Mouse (Mus musculus) CH12.LX (cell line): ENCODE data around the gene Dab1. TPM values are rescaled to one million over a fixed set of nuclear protein-coding genes. Genes with fewer than 3 reads are reported as not detected.
A peak's percentile ranks its signal among the peaks of the same experiment; 100 is the strongest.

ENCODE experiments used
- DNase-seq: peaks from one replicate; pipeline ENCODE4 v3.0.0-alpha.2; 2013; ENCODE audit errors: extremely low read depth
- H3K27ac ChIP-seq: 2 replicates; pipeline ENCODE4 v1.5.1; 2012; ENCODE audit warnings: low read depth, mild to moderate bottlenecking, control low read depth, moderate library complexity; ENCODE audit not compliant: insufficient read depth
- H3K27me3 ChIP-seq: replicated peaks from 2 replicates; pipeline ENCODE3; 2012; ENCODE audit warnings: inconsistent platforms
- H3K36me3 ChIP-seq, 2 experiments: replicated peaks in 1 of 2; 2 replicates each; pipeline versions ENCODE3 to v1.6.1; 2012; ENCODE audit warnings: inconsistent platforms in 1 of 2, low read length in 1 of 2, mild to moderate bottlenecking in 1 of 2, mixed read lengths in 1 of 2, moderate library complexity in 1 of 2; ENCODE audit not compliant: control insufficient read depth in 1 of 2, insufficient read depth in 1 of 2
- H3K4me1 ChIP-seq, 2 experiments: 2 replicates each; pipeline ENCODE4 v1.6.1; 2012; ENCODE audit warnings: inconsistent platforms in 1 of 2, moderate library complexity in 1 of 2; ENCODE audit not compliant: insufficient read depth in 2 of 2, control insufficient read depth in 1 of 2
- H3K4me2 ChIP-seq: 2 replicates; pipeline ENCODE4 v1.6.1; 2012; ENCODE audit warnings: low read depth, mild to moderate bottlenecking, control low read depth; ENCODE audit not compliant: poor library complexity, insufficient read depth, severe bottlenecking
- H3K4me3 ChIP-seq, 3 experiments: fragments of 150-350 bp in 1 of 3; sonication (generic) in 1 of 3; replicated peaks in 1 of 3; 2 replicates each; pipeline versions ENCODE3 to v1.5.1; 2011 to 2012; ENCODE audit warnings: low read depth in 2 of 3, low read length in 2 of 3, mild to moderate bottlenecking in 2 of 3, moderate library complexity in 2 of 3, control low read depth in 1 of 3, improper control_type of control experiment in 1 of 3, inconsistent platforms in 1 of 3, mixed read lengths in 1 of 3; ENCODE audit not compliant: poor library complexity in 1 of 3
- H3K79me2 ChIP-seq: replicated peaks from 2 replicates; pipeline ENCODE4 v1.6.1; 2012; ENCODE audit warnings: mild to moderate bottlenecking, moderate library complexity; ENCODE audit not compliant: control insufficient read depth, poor library complexity, insufficient read depth, severe bottlenecking; ENCODE audit errors: extremely low read depth
- H3K9ac ChIP-seq: 2 replicates; pipeline ENCODE4 v1.6.1; 2012; ENCODE audit warnings: low read depth, mild to moderate bottlenecking, control low read depth, moderate library complexity; ENCODE audit not compliant: insufficient read depth
- H3K9me3 ChIP-seq: replicated peaks from 2 replicates; pipeline ENCODE3; 2012; ENCODE audit warnings: low read length, inconsistent platforms, mixed read lengths
- CHD1 ChIP-seq: IDR thresholded peaks from 2 replicates; pipeline ENCODE4 v1.6.1; 2012; ENCODE audit warnings: low read depth, low read length, improper control_type of control experiment, inconsistent platforms
- CTCF ChIP-seq, 2 experiments: IDR thresholded peaks in 1 of 2; conservative IDR thresholded peaks in 1 of 2; 2 replicates each; pipeline ENCODE4 v1.5.1; 2011 to 2012; ENCODE audit warnings: low read depth in 2 of 2, low read length in 2 of 2, improper control_type of control experiment in 1 of 2, inconsistent platforms in 1 of 2, mild to moderate bottlenecking in 1 of 2, moderate library complexity in 1 of 2
- E2F4 ChIP-seq: IDR thresholded peaks from 2 replicates; pipeline ENCODE4 v1.6.1; 2011; ENCODE audit warnings: low read depth, low read length, improper control_type of control experiment; ENCODE audit not compliant: insufficient replicate concordance
- GABPA ChIP-seq: IDR thresholded peaks from 2 replicates; pipeline ENCODE4 v1.6.1; 2012; ENCODE audit warnings: low read depth, low read length, improper control_type of control experiment, inconsistent platforms; ENCODE audit not compliant: insufficient replicate concordance
- HCFC1 ChIP-seq: IDR thresholded peaks from 2 replicates; pipeline ENCODE4 v1.6.1; 2012; ENCODE audit warnings: low read depth, mild to moderate bottlenecking, inconsistent platforms, low read length, improper control_type of control experiment
- JUND ChIP-seq: conservative IDR thresholded peaks from 2 replicates; pipeline ENCODE4 v1.6.1; 2011; ENCODE audit warnings: low read depth, low read length, improper control_type of control experiment
- MAX ChIP-seq: IDR thresholded peaks from 2 replicates; pipeline ENCODE4 v1.6.1; 2011; ENCODE audit warnings: low read length, improper control_type of control experiment
- MAZ ChIP-seq: IDR thresholded peaks from 2 replicates; pipeline ENCODE4 v1.6.1; 2012; ENCODE audit warnings: low read depth, mild to moderate bottlenecking, inconsistent platforms, low read length, improper control_type of control experiment, moderate library complexity
- PAX5 ChIP-seq: IDR thresholded peaks from 2 replicates; pipeline ENCODE4 v1.6.1; 2012; ENCODE audit warnings: low read length, inconsistent platforms, mixed read lengths
- TBP ChIP-seq: conservative IDR thresholded peaks from 2 replicates; pipeline ENCODE4 v1.6.1; 2011; ENCODE audit warnings: low read depth, low read length, improper control_type of control experiment
- TCF12 ChIP-seq: IDR thresholded peaks from 2 replicates; pipeline ENCODE4 v1.6.1; 2014; ENCODE audit warnings: low read depth, mild to moderate bottlenecking, inconsistent platforms, low read length, improper control_type of control experiment
- ZKSCAN1 ChIP-seq: IDR thresholded peaks from 2 replicates; pipeline ENCODE4 v1.6.1; 2012; ENCODE audit warnings: low read depth, inconsistent platforms, low read length, improper control_type of control experiment, borderline replicate concordance
- dilution Hi-C: fragments of 300-500 bp; cut with MboI; formaldehyde crosslinking; loops from 2 replicates; pipeline ENCODE4 v1.14.3; 2020; ENCODE audit warnings: low sequenced_read_pairs; ENCODE audit not compliant: extremely low pct_unique_long_range_greater_than_20kb, extremely low pct_ligation_motif_present
- in situ Hi-C: fragments of 300-500 bp; cut with MboI; formaldehyde crosslinking; loops from 3 replicates; pipeline ENCODE4 v1.14.3; 2019; ENCODE audit warnings: low sequenced_read_pairs, low pct_ligation_motif_present, low pct_unique_long_range_greater_than_20kb, mixed read lengths
- polyA plus RNA-seq: library from polyadenylated mRNA; unstranded; fragments of >175 nt; gene quantifications from 2 replicates; pipeline ENCODE4 v1.2.1, GENCODE M21; 2012; ENCODE audit warnings: low read depth; ENCODE audit not compliant: insufficient read length
- total RNA-seq, 2 experiments: library from RNA; depleted of rRNA; stranded (reverse); fragments of 300-350 nt in 1 of 2; fragments of >200 nt in 1 of 2; gene quantifications; 2 replicates each; pipeline ENCODE4 v1.2.3; 2012 to 2014

Dab1 gene
- total and polyA plus RNA-seq, 3 experiments = not detected

GRCm38 (mm10) chr4:104563512-104563911 is 944.4 kb downstream of the Dab1 start:
- DNase-seq = no peak
- Histone ChIP-seq H3K36me3 (no peaks in the 10 kb centered on the region), H3K27me3 (no peaks in the 10 kb centered on the region), H3K79me2 (no peaks in the 10 kb centered on the region), H3K4me1 (no peaks in the 10 kb centered on the region), H3K9me3 (peaks cover 37% of the 10 kb centered on the region), H3K4me3 (no peak overlapping the region), H3K9ac (no peak overlapping the region), H3K27ac (no peak overlapping the region), H3K4me2 (no peak overlapping the region)
- TF ChIP-seq MAZ (no peak), PAX5 (no peak), TBP (no peak), GABPA (no peak), HCFC1 (no peak), CHD1 (no peak), ZKSCAN1 (no peak), TCF12 (no peak)
- in situ Hi-C loops = no loop called here
- dilution Hi-C loops = no loop called here

GRCm38 (mm10) chr4:104570523-104570922 is 951.4 kb downstream of the Dab1 start:
- Histone ChIP-seq H3K36me3 (no peaks in the 10 kb centered on the region), H3K27ac (no peak overlapping the region), H3K9me3 (peaks cover 26% of the 10 kb centered on the region), H3K27me3 (no peaks in the 10 kb centered on the region), H3K79me2 (no peaks in the 10 kb centered on the region), H3K4me1 (no peaks in the 10 kb centered on the region), H3K4me3 (no peak overlapping the region), H3K4me2 (no peak overlapping the region), H3K9ac (no peak overlapping the region)
- dilution Hi-C loops (no loop called here), in situ Hi-C loops (no loop called here)
- DNase-seq = peak; percentile 8
- TF ChIP-seq CTCF (conservative IDR thresholded peaks at IDR 0.05 in 1 of 2, IDR thresholded peaks at IDR 0.05 in 1 of 2; ENCODE audit: low read depth in 2 of 2, low read length in 2 of 2) = 0 out of 4 replicates have a peak, but pooled peaks of 1 of the 2 experiments have one; percentile 12
- no peak for TF ChIP-seq JUND

- Histone ChIP-seq H3K9ac (no peak overlapping the region), H3K4me2 (no peak overlapping the region), H3K9me3 (peaks cover 24% of the 10 kb centered on the region), H3K79me2 (no peaks in the 10 kb centered on the region), H3K27ac (no peak overlapping the region), H3K27me3 (no peaks in the 10 kb centered on the region), H3K4me1 (no peaks in the 10 kb centered on the region), H3K4me3 (no peak overlapping the region), H3K36me3 (no peaks in the 10 kb centered on the region)
- no peak for TF ChIP-seq E2F4
- TF ChIP-seq MAX = no peak
- no peak for TF ChIP-seq CHD1
- no peak for DNase-seq
- dilution Hi-C loops = no loop called here
- in situ Hi-C loops = no loop called here
These were observed 953.3 kb downstream of the Dab1 start for GRCm38 (mm10) chr4:104572440-104572839.
